35 mouse cellular contexts compared by ENCODE assay signal in genomic region chr2:25088636-25089035, GRCm38 (mm10). TPM values are rescaled to one million over a fixed set of nuclear protein-coding genes. Genes with fewer than 3 reads are reported as not detected.
"Had no signal": no experiment of that assay in that cellular context is flagged by ENCODE, and none has a peak within 500 bp of the region (broad histone marks: within the 10 kb centered on the region; RNA-seq: fewer than 3 reads in every experiment).

No protein-coding gene starts in this region.

- H3K4me1 ChIP-seq: heart, embryonic 10.5 days; heart, embryonic 12.5 days; hindbrain, embryonic 10.5 days; hindbrain, embryonic 13.5 days; hindbrain, embryonic 15.5 days; intestine, embryonic 15.5 days; limb, embryonic 10.5 days; limb, embryonic 12.5 days; liver, embryonic 12.5 days had no signal

- H3K9ac ChIP-seq: heart, embryonic 12.5 days; hindbrain, embryonic 13.5 days; hindbrain, embryonic 15.5 days; intestine, embryonic 15.5 days; limb, embryonic 12.5 days; liver, embryonic 12.5 days; liver, embryonic 14.5 days had no signal

- H3K9me3 ChIP-seq: heart, embryonic 10.5 days; heart, embryonic 12.5 days; hindbrain, embryonic 10.5 days; hindbrain, embryonic 13.5 days; hindbrain, embryonic 15.5 days; intestine, embryonic 15.5 days; limb, embryonic 10.5 days; limb, embryonic 12.5 days; liver, embryonic 12.5 days had no signal

- H3K27me3 ChIP-seq: hindbrain, embryonic 13.5 days; hindbrain, embryonic 15.5 days; intestine, embryonic 15.5 days had no signal

- H3K36me3 ChIP-seq: heart, embryonic 10.5 days; heart, embryonic 12.5 days; hindbrain, embryonic 10.5 days; hindbrain, embryonic 13.5 days; hindbrain, embryonic 15.5 days; intestine, embryonic 15.5 days; limb, embryonic 10.5 days; limb, embryonic 12.5 days; liver, embryonic 12.5 days had no signal

- H3K4me2 ChIP-seq: heart, embryonic 12.5 days; hindbrain, embryonic 13.5 days; hindbrain, embryonic 15.5 days; intestine, embryonic 15.5 days; limb, embryonic 12.5 days; liver, embryonic 12.5 days had no signal

- DNase-seq: gastrocnemius, adult 2 months; gastrocnemius, postnatal 10 days; gastrocnemius, postnatal 25 days; heart, adult 18-20 months; heart, postnatal 4 days; kidney, adult 18-20 months; kidney, postnatal 10 days; kidney, postnatal 25 days; kidney, postnatal 4 days; liver; lung, adult 18-20 months had no signal

- H3K4me3 ChIP-seq: gastrocnemius, adult 2 months; heart, embryonic 10.5 days; heart, embryonic 12.5 days; hindbrain, embryonic 10.5 days; hindbrain, embryonic 13.5 days; hindbrain, embryonic 15.5 days; intestine, embryonic 15.5 days; layer of hippocampus, adult 2 months; left cerebral cortex, adult 2 months; limb, embryonic 10.5 days; limb, embryonic 12.5 days; liver, embryonic 12.5 days had no signal

- ATAC-seq: inflammation-experienced regulatory T-cells, adult 6 months; intestine, embryonic 15.5 days; intestine, postnatal 0 days; liver, embryonic 12.5 days had no signal

- H3K27ac ChIP-seq: gastrocnemius, adult 2 months; heart, embryonic 10.5 days; hindbrain, embryonic 10.5 days; hindbrain, embryonic 13.5 days; hindbrain, embryonic 15.5 days; intestine, embryonic 15.5 days; layer of hippocampus, adult 2 months; left cerebral cortex, adult 2 months; limb, embryonic 10.5 days; limb, embryonic 12.5 days; liver, embryonic 12.5 days; liver, embryonic 14.5 days had no signal

RNA-seq across cellular contexts. Expression of gene Noxa1, which starts 6.3 kb away (rescaled TPM):
- total RNA-seq: gastrocnemius, adult 2 months; gastrocnemius, postnatal 10 days; gastrocnemius, postnatal 25 days; gastrocnemius, postnatal 4 days; granulocyte monocyte progenitor cell, adult 5-6 weeks; heart, adult 18-20 months; heart, adult 8-10 months; heart, postnatal 10 days; heart, postnatal 25 days; heart, postnatal 4 days; layer of hippocampus, adult 2 months; layer of hippocampus, postnatal 10 days; layer of hippocampus, postnatal 25 days; left cerebral cortex, adult 2 months; left cerebral cortex, postnatal 14 days had no signal
- polyA plus RNA-seq: heart, embryonic 14.5 days; heart, embryonic 16.5 days; hindbrain, embryonic 13.5 days; hindbrain, embryonic 15.5 days; limb, embryonic 12.5 days had no signal

RNA-seq across cellular contexts. Expression of gene Entpd8, which starts 8.5 kb away (rescaled TPM):
- total RNA-seq: gastrocnemius, adult 2 months; gastrocnemius, postnatal 10 days; gastrocnemius, postnatal 25 days; gastrocnemius, postnatal 4 days; granulocyte monocyte progenitor cell, adult 5-6 weeks; heart, adult 18-20 months; heart, adult 8-10 months; heart, postnatal 10 days; heart, postnatal 25 days; heart, postnatal 4 days; layer of hippocampus, adult 2 months; layer of hippocampus, postnatal 10 days; layer of hippocampus, postnatal 25 days; left cerebral cortex, adult 2 months; left cerebral cortex, postnatal 14 days had no signal
- polyA plus RNA-seq: heart, embryonic 12.5 days; heart, embryonic 14.5 days; hindbrain, embryonic 10.5 days; hindbrain, embryonic 13.5 days; limb, embryonic 10.5 days; limb, embryonic 12.5 days had no signal
